ENCODE assay signal across 46 mouse cellular contexts in genomic region chr12:103665286-103665685, GRCm38 (mm10). TPM values are rescaled to one million over a fixed set of nuclear protein-coding genes. Genes with fewer than 3 reads are reported as not detected.
"Had no signal": no experiment of that assay in that cellular context is flagged by ENCODE, and none has a peak within 500 bp of the region (broad histone marks: within the 10 kb centered on the region; RNA-seq: fewer than 3 reads in every experiment).

No protein-coding gene starts in this region.

- H3K9ac ChIP-seq: limb, embryonic 12.5 days; limb, embryonic 13.5 days; limb, embryonic 15.5 days; liver, embryonic 12.5 days; liver, embryonic 13.5 days; liver, embryonic 14.5 days; liver, embryonic 15.5 days; liver, postnatal 0 days; lung, embryonic 14.5 days; lung, embryonic 15.5 days; midbrain, embryonic 12.5 days; midbrain, embryonic 13.5 days; midbrain, embryonic 15.5 days; neural tube, embryonic 12.5 days had no signal

- H3K4me3 ChIP-seq: left cerebral cortex, adult 2 months; limb, embryonic 10.5 days; limb, embryonic 12.5 days; limb, embryonic 13.5 days; limb, embryonic 15.5 days; liver, embryonic 12.5 days; liver, embryonic 13.5 days; liver, embryonic 15.5 days; lung, embryonic 15.5 days; megakaryocyte, embryonic 14.5 days; midbrain, embryonic 10.5 days; midbrain, embryonic 12.5 days; midbrain, embryonic 13.5 days; midbrain, embryonic 15.5 days; myocyte; neural tube, embryonic 12.5 days had no signal

- H3K4me2 ChIP-seq: limb, embryonic 12.5 days; limb, embryonic 13.5 days; limb, embryonic 15.5 days; liver, embryonic 12.5 days; liver, embryonic 13.5 days; liver, embryonic 15.5 days; lung, embryonic 14.5 days; lung, embryonic 15.5 days; midbrain, embryonic 11.5 days; midbrain, embryonic 12.5 days; midbrain, embryonic 13.5 days; midbrain, embryonic 15.5 days; neural tube, embryonic 12.5 days had no signal

- H3K36me3 ChIP-seq: limb, embryonic 10.5 days; limb, embryonic 12.5 days; limb, embryonic 13.5 days; limb, embryonic 15.5 days; liver, embryonic 12.5 days; liver, embryonic 13.5 days; liver, embryonic 15.5 days; lung, embryonic 15.5 days; midbrain, embryonic 10.5 days; midbrain, embryonic 12.5 days; midbrain, embryonic 13.5 days; midbrain, embryonic 15.5 days; neural tube, embryonic 12.5 days had no signal

- H3K27ac ChIP-seq: left cerebral cortex, adult 2 months; limb, embryonic 10.5 days; limb, embryonic 12.5 days; limb, embryonic 13.5 days; limb, embryonic 15.5 days; liver, embryonic 12.5 days; liver, embryonic 13.5 days; liver, embryonic 14.5 days; liver, embryonic 15.5 days; lung, embryonic 15.5 days; macrophage; midbrain, embryonic 10.5 days; midbrain, embryonic 12.5 days; midbrain, embryonic 13.5 days; midbrain, embryonic 15.5 days; neural tube, embryonic 12.5 days had no signal

- H3K9me3 ChIP-seq: limb, embryonic 10.5 days; limb, embryonic 12.5 days; limb, embryonic 13.5 days; limb, embryonic 15.5 days; liver, embryonic 12.5 days; liver, embryonic 15.5 days; lung, embryonic 15.5 days; midbrain, embryonic 12.5 days; midbrain, embryonic 15.5 days; neural tube, embryonic 12.5 days had no signal

- H3K27me3 ChIP-seq: limb, embryonic 12.5 days; limb, embryonic 13.5 days; limb, embryonic 15.5 days; liver, embryonic 12.5 days; liver, embryonic 13.5 days; liver, embryonic 15.5 days; lung, embryonic 15.5 days; megakaryocyte, embryonic 14.5 days; midbrain, embryonic 12.5 days; midbrain, embryonic 13.5 days; midbrain, embryonic 15.5 days; neural tube, embryonic 12.5 days had no signal

- DNase-seq: left cerebral cortex, postnatal 4 days; liver; liver, embryonic 13.5 days; liver, postnatal 0 days; lung, adult 18-20 months; lung, adult 2 months; lung, embryonic 14.5 days; lung, postnatal 10 days; lung, postnatal 14 days; lung, postnatal 36 days; lung, postnatal 4 days; midbrain, embryonic 14.5 days had no signal

- ATAC-seq: liver, embryonic 12.5 days; liver, postnatal 0 days; lung, postnatal 0 days; midbrain, embryonic 13.5 days; midbrain, embryonic 15.5 days; midbrain, embryonic 16.5 days had no signal

- H3K4me1 ChIP-seq: limb, embryonic 10.5 days; limb, embryonic 12.5 days; limb, embryonic 13.5 days; limb, embryonic 15.5 days; liver, embryonic 12.5 days; liver, embryonic 13.5 days; megakaryocyte, embryonic 14.5 days; midbrain, embryonic 10.5 days; midbrain, embryonic 12.5 days; midbrain, embryonic 13.5 days; midbrain, embryonic 15.5 days; neural tube, embryonic 12.5 days had no signal

RNA-seq across cellular contexts. Expression of gene Serpina6, which starts 8.3 kb away (rescaled TPM):
- total RNA-seq: left cerebral cortex, adult 2 months; left cerebral cortex, adult 8-10 months; left cerebral cortex, postnatal 10 days; left cerebral cortex, postnatal 14 days; left cerebral cortex, postnatal 25 days; left cerebral cortex, postnatal 36 days; left cerebral cortex, postnatal 4 days; megakaryocyte progenitor cell, adult 5-6 weeks; megakaryocyte, adult 5-6 weeks; megakaryocyte-erythroid progenitor cell, adult 5-6 weeks; midbrain, postnatal 0 days; monocyte, adult 5-6 weeks had no signal
- polyA plus RNA-seq: limb, embryonic 10.5 days; lung, adult 2 months; lung, postnatal 0 days; macrophage; midbrain, embryonic 10.5 days; midbrain, embryonic 11.5 days; midbrain, embryonic 12.5 days; midbrain, embryonic 14.5 days; midbrain, embryonic 15.5 days; midbrain, embryonic 16.5 days; midbrain, postnatal 0 days had no signal

RNA-seq across cellular contexts. Expression of gene Serpina16, which starts 10.7 kb away (rescaled TPM):
- total RNA-seq: left cerebral cortex, adult 2 months; left cerebral cortex, adult 8-10 months; left cerebral cortex, postnatal 10 days; left cerebral cortex, postnatal 14 days; left cerebral cortex, postnatal 25 days; left cerebral cortex, postnatal 36 days; left cerebral cortex, postnatal 4 days; megakaryocyte progenitor cell, adult 5-6 weeks; megakaryocyte, adult 5-6 weeks; megakaryocyte-erythroid progenitor cell, adult 5-6 weeks; midbrain, postnatal 0 days; monocyte, adult 5-6 weeks had no signal
- polyA plus RNA-seq: limb, embryonic 10.5 days; limb, embryonic 11.5 days; limb, embryonic 12.5 days; limb, embryonic 13.5 days; limb, embryonic 14.5 days; limb, embryonic 15.5 days; liver, embryonic 12.5 days; liver, postnatal 0 days; lung, adult 2 months; lung, embryonic 14.5 days; lung, embryonic 15.5 days; lung, embryonic 16.5 days; lung, postnatal 0 days; macrophage; midbrain, embryonic 10.5 days; midbrain, embryonic 11.5 days; midbrain, embryonic 12.5 days; midbrain, embryonic 13.5 days; midbrain, embryonic 14.5 days; midbrain, embryonic 15.5 days; midbrain, embryonic 16.5 days; midbrain, postnatal 0 days; myocyte; neural tube, embryonic 11.5 days; neural tube, embryonic 12.5 days had no signal

RNA-seq across cellular contexts. Expression of gene Serpina1f, which starts 30.0 kb away (rescaled TPM):
- total RNA-seq: left cerebral cortex, adult 2 months; left cerebral cortex, adult 8-10 months; left cerebral cortex, postnatal 10 days; left cerebral cortex, postnatal 14 days; left cerebral cortex, postnatal 25 days; left cerebral cortex, postnatal 36 days; left cerebral cortex, postnatal 4 days; megakaryocyte progenitor cell, adult 5-6 weeks; megakaryocyte, adult 5-6 weeks; megakaryocyte-erythroid progenitor cell, adult 5-6 weeks; midbrain, postnatal 0 days; monocyte, adult 5-6 weeks had no signal
- polyA plus RNA-seq: limb, embryonic 10.5 days; limb, embryonic 11.5 days; limb, embryonic 12.5 days; limb, embryonic 13.5 days; limb, embryonic 14.5 days; limb, embryonic 15.5 days; liver, embryonic 14.5 days; liver, postnatal 0 days; lung, adult 2 months; lung, embryonic 14.5 days; lung, embryonic 15.5 days; lung, embryonic 16.5 days; lung, postnatal 0 days; macrophage; midbrain, embryonic 10.5 days; midbrain, embryonic 11.5 days; midbrain, embryonic 12.5 days; midbrain, embryonic 13.5 days; midbrain, embryonic 14.5 days; midbrain, embryonic 15.5 days; midbrain, embryonic 16.5 days; midbrain, postnatal 0 days; myocyte; neural tube, embryonic 11.5 days; neural tube, embryonic 12.5 days had no signal

RNA-seq across cellular contexts. Expression of gene Serpina10, which starts 34.0 kb away (rescaled TPM):
- total RNA-seq: left cerebral cortex, adult 2 months; left cerebral cortex, adult 8-10 months; left cerebral cortex, postnatal 10 days; left cerebral cortex, postnatal 14 days; left cerebral cortex, postnatal 25 days; left cerebral cortex, postnatal 36 days; left cerebral cortex, postnatal 4 days; megakaryocyte progenitor cell, adult 5-6 weeks; megakaryocyte, adult 5-6 weeks; megakaryocyte-erythroid progenitor cell, adult 5-6 weeks; midbrain, postnatal 0 days; monocyte, adult 5-6 weeks had no signal
- polyA plus RNA-seq: limb, embryonic 10.5 days; limb, embryonic 13.5 days; limb, embryonic 14.5 days; lung, embryonic 14.5 days; lung, embryonic 16.5 days; macrophage; midbrain, embryonic 10.5 days; midbrain, embryonic 11.5 days; midbrain, embryonic 12.5 days; midbrain, embryonic 13.5 days; midbrain, embryonic 16.5 days; myocyte had no signal
